Mouse (Mus musculus) small intestine, adult 2 months (tissue): ENCODE measurements around the gene Dis3.
"Not testable (repeated sequence)": the region's sequence is repeated elsewhere in the genome, so short reads cannot be mapped to it uniquely, and the experiment has no call there.

Experiments used
- CTCF ChIP-seq: fragments of 200-500 bp; IDR thresholded peaks from 2 replicates; pipeline ENCODE4 v1.5.1; 2012; ENCODE audit warnings: low read depth, mild to moderate bottlenecking, control low read depth, inconsistent platforms, low read length, moderate library complexity, mixed read lengths; ENCODE audit not compliant: insufficient replicate concordance, insufficient read length; ENCODE audit errors: extremely low read depth
- POLR2A ChIP-seq: fragments of 200-500 bp; IDR thresholded peaks from 2 replicates; pipeline ENCODE4 v1.6.1; 2012; ENCODE audit warnings: low read depth, mild to moderate bottlenecking, control low read depth, inconsistent platforms, low read length, moderate library complexity

- not testable (repeated sequence) for TF ChIP-seq CTCF, POLR2A
These were observed 60.3 kb downstream of the Dis3 start for GRCm38 (mm10) chr14:99039308-99039707.
